Mouse (Mus musculus): Measurements from ENCODE around the gene Socs1.
A peak's percentile ranks its signal among the peaks of the same experiment; 100 is the strongest.

Gene Socs1

DNA sequence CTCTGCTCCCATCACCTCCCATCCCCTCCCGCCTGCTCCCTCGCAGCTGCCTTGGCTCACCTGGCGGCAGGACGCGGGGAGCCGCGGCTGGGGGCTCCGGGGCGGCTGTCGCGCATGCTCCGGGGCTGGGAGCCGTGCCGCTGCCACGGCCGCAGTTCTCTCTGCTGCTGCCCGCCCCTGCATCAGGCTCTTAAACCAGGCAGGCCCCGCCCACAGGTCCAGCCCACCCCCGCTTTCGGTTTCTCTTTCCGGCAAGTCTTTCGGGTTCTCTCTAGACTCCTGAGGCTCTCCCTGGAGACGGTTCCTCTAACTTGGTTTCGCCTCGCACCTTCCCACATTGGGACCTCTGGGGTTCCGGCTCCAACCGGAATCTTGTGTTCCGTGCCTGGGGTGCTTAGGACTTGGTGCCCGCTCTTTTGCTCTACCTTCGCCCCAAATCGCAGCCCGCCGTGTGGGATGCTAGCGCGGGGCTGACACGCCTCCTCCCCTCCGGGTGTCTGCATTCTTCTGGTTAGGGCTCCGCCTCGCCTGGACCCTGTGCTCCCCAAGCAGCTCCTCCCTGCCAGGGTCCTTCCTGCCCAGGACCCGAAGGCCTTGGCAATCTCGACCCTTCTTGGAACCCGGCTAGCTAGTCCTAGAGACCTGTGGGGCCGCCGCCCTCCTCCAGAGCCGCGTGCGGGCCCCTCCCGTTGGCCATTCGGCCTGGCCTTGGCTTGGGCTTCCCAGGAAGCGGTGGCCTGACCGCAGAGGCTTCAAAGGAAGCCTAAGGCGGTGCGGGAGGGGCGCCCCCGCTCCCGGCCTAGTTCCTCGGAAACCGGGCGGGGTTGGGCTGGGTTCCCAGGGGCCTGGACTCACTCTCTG is at the start of gene Socs1:
TSS of gene Socs1 (minus strand) at position 166 of the 861 bp plus-strand sequence.
- peak; percentile 88 for DNase-seq (ENCODE audit: low read depth, low spot score)

DNA sequence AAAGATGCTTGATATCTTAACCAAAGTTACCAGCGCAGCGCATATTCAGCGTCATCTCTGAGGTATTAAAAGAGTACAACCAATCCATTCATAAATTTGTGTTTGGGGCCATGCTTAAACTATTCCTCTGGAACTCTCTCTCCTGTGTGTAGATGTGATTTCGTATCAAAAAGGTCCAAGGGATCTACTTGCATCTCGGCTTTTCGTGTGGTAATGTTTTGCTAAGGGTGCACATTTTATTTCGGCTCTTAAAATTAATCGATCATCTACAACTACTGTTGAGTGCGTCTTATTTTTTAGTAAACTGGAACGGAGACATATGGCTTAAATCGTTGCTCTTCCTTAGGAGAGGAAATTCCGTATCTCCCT is 49.2 kb upstream of the Socs1 start:
- DNase-seq (ENCODE audit: low read depth, low spot score): no peak

DNA sequence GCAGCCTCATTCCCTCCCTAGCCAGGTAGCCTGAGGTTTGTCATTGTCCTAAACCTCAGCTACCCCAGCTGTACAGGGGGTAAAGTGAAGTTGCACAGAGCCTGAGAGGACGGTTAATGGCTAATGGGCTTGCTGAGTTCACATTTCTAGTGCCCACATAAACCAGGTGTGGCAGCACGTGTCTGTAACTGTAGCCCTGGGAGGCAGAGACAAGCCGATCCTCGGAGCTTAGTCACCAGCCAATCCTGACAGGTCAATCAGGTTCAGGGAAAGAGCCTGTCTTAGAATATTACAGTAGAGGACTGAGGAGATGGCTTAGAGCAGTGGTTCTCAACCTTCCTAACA is 43.1 kb upstream of the Socs1 start:
- DNase-seq (ENCODE audit: low read depth, low spot score): no peak

DNA sequence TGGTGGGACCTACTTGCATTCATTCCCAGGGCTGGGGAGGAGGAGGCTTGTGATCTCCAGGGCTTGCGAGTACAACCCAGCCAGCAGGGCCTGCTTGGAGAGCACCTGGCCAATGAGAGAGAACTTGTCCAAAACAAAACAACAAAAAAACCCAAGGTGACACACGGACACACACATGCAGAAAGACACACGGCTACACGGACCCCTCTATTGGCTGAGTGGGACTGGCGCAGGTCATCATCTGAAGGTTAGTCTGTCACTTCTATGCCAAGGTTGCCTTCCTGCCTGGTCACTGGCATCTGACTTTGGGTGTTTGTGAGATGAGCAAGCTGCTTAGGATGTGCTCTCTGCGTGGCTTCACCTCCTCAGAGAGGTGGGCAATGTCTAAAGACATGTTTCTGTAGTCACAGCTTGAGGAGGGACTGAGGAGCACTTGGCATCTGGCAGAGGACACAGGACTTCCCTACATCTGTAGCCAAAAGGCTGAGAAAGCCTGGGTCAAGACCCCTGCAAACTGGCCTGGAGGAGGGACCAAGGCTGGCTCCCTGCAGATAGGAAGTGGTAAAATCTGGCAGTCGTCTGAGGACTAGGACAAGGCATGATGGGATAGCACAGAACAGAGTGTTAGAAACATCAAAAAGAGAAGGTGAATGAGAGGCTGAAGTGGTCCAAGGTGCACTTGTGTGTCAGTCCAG is 42.6 kb upstream of the Socs1 start:
- DNase-seq (ENCODE audit: low read depth, low spot score): no peak

DNA sequence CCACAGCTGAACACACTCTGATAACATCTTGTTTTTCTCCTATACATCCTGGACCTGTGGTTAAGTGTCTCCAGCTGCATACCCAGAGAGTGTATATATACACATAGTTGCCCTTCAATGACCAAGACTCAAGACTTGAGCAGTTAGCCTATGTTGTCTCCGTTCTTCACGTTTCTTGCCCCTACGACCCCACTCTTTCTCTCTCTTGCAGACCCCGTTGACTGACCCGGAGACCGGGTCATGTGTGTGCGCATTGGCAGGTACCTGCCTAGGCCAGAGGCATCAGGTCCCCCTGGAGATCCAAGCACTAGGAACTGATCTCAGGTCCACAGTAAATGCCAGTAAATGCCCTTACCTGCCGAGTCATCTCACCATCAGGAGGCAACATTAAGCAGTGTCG is 41.9 kb upstream of the Socs1 start:
- no peak for DNase-seq (ENCODE audit: low read depth, low spot score)

DNA sequence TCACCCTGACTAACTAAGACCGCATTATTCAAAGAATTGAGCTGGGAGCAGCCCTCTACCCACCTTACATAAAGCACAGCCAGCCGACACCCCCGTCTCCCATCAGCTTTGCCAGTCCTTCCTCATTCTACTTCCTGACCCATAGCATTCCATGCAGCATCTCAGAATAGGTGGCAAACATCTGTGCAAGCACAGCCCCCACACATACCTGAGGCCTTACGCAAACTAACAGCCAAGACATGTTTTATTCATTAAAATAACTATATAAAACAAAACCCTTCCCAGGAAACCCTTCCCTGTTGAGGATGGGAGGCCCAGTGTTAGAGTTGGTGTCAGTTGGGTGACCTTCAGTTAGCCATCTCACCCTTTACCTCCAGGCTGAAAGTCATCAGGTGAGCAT is 40.5 kb upstream of the Socs1 start:
- no peak for DNase-seq (ENCODE audit: low read depth, low spot score)

DNA sequence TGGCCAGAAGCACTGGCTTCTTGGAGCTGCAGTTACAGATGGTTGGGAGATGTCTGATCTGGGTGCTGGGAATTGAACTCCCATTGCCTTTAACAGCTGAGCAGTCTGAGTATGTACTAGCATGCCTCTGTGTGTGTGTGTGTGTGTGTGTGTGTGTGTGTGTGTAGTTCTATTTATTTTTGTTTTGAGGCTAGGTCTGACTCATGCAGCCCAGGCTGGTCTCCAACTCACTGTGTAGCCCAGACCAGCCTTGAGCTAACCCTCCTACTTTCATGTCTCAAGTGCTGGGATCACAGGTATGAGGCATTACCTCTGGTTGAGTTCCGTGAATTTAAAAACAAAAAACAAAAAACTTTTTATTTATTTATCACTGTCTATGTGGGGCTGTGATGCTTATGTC is 39.2 kb upstream of the Socs1 start:
- no peak for DNase-seq (ENCODE audit: low read depth, low spot score)

DNA sequence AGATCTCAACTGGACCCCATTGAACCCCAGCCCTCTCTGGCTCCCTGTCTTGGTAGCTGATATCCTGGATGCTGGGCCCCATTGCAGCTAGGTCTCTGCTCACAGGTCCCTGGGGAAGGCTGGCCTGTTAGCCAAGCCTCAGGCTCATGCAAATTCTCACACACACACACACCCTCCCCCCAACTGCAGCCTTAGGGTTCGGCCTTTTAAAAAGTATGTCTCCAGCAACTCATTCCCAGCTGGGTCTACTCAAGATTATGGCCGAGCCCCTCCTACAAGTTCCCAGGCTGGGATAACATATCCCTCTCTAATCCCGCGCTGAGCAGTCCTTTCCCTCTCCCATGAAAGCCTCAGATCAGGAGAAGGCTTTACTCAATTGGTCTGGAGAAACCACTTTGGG is 36.1 kb upstream of the Socs1 start:
- no peak for DNase-seq (ENCODE audit: low read depth, low spot score)

DNA sequence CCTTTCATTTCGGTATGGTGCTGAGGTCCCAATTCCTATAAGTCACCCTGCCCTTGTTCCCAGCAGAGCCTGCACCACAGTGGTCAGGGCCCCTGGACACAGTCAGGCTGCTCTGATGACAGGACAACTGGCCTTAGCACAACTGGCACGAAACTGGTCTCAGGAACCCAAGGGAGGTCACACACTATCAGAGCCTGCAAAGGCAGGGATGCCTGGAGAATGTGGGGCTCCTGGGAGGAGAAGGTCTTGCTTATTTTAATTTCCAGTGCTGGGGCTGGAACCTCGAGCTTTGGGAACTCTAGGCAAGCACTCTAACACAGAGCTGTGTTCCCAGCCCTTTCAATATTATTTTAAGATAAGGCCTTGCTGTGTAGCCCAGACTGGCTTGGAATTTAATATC is 34.6 kb upstream of the Socs1 start:
- DNase-seq (ENCODE audit: low read depth, low spot score): no peak

DNA sequence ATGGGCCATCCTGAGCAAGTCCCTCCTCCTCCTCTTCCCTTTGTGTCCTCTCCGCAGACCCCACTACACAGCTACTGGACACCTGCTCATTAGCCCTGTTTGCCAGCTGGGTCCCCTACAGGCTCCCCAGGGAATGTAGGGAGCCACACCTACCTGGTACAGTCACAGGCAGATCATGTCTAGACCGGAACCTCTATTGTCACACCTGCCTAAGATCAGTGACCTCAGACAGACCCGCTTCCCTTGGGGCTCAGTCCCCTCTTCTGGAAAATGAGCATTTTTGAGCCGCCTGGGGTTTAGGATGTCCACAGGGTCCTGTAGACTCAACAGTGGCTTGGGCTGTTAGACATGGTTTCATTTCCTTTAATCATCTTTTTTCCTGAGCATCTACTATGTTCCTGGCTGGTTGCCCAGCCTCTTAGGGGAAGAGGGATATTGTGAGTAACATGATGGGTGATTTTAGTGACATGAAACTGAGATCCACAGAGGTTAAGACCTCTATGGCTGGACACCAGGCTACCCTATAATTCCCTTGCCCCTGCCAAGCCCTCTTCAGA is 33.3 kb upstream of the Socs1 start:
- DNase-seq (ENCODE audit: low read depth, low spot score): no peak

DNA sequence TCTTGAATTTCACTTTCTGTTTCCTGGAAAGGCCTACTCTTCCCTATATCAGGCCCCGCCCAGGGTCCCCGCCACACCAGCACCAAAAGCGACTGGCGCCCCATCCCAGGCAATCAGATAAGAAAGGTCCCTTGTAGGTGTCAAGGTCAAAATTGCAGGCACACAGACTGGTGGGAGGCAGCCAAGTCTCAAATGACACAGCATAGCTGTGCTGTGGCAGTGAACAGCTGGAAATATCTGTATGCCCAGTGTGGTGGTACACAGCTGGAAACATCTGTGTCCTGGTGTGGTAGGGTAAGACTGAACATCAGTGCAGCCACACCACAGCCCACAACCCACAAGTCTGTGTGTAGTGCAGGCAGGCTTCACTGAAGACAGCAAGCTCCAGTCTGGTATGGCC is 29.5 kb upstream of the Socs1 start:
- DNase-seq (ENCODE audit: low read depth, low spot score): no peak

DNA sequence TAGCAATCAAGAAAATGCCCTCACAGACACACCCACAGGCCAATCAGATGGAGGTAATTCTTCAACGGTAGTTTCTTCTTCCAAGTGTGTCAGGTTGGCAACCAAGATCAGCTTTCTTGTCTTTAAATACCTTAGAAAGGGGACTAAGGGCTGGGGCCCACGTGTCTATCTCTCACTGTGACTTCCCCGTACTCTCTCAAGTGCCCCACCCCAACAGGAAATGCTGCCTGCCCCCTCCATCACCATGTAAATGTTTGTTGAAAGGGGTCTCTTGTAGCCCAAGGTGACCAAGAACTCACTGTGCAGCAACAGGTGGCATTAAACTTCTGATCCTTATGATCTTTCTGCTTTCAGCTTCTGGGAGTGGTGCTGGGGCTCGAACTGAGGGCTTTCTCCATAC is 28.4 kb upstream of the Socs1 start:
- no peak for DNase-seq (ENCODE audit: low read depth, low spot score)

DNA sequence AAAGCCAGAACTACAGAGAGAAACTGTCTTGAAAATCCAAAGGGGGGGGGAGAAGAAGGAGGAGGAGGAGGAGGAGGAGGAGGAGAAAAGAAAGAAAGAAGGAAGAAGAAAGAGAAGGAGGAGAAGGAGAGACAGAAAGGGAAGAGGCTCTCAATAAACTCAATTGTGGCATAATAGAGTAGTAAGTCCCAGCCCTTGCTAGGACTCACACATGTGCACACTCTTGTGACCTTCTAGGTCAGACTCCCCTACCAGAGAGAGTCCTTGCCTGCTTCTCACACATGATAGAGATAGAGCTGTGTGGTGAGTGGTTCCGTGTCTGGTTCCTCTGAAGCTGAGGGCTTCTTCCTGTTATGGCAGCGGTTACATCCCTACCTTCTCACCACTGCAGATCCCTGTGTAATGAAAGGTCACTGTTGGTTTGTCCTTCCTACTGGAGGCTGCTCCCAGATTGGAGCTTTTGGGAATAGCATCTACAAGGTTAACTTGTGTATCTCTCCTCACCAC is 27.6 kb upstream of the Socs1 start, which contains the start of gene Gm11172:
TSS of gene Gm11172 (plus strand) at position 51 of the 507 bp plus-strand sequence.
- DNase-seq (ENCODE audit: low read depth, low spot score): no peak

DNA sequence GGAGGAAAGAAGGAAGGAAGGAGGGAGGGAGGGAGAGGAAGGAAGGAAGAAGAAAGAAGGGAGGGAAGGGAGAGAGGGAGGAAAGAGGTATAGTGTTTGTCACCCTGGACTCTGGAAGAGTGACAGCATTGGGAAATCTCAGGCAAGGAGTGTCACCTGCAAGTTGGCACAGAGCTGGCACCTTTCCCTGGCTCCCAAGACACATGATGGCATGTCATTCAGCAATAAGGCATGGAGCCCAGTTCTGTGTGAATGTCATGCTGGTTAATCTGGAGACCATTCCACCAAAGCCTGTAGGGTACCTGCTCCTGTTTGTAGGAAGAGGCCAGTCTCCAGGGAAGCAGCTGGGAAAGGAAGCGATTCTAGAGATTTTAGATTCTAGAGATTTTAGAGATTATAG is 25.0 kb upstream of the Socs1 start:
- DNase-seq (ENCODE audit: low read depth, low spot score): no peak

DNA sequence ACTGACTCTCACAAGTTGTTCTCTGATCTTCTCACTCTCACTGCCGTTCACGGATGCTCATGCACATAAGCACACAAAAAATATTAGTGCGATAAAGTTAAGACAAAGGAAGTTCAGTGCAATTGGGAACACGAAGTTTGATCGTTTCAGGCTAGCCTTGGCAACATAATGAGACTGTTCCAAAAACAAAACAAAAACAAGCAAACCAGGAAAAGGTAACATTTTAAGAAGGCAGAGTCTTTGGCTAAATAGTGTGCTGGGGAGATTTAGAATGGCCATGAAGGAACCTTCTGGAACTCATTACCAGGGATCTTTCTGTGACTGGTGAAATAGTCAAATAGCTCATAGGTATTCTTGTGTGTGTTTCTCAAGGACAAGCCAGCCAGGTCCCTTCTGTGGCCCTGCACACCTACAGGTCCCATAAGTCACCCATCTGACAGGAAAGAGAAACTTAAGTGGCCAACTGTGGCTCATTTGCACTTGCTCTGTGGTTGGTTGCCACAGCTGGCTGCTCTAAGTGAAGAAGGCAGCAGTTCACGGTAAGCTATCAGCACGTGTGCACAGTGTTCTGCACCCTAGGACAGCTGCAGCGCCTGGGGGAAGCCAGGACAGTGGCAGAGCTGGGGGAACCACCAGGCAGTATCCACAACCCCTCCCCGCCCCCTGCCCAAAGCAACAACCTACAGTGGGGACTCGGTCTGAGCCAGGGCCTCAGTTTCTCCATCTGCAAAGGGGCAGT is 20.6 kb upstream of the Socs1 start, which contains the start of gene Prm1:
TSS of gene Prm1 (minus strand) at position 51 of the 739 bp plus-strand sequence.
- no peak for DNase-seq (ENCODE audit: low read depth, low spot score)

DNA sequence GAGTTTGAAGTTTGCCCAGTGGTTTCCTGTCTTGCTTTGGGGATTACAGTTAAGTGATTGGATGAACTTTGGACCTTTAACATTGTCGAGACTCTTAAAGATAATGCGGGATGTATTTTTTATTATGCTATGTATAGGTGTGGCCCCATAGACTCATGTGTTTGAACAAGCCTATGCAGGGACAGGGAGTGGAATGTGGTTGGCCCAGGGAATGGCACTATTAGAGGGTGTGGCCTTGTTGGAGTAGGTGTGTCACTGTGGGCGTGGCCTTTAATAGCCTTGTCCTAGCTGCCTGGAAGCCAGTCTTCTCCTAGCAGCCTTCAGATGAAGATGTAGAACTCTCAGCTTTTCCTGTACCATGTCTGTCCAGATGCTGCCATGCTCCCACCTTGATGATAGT is 17.1 kb upstream of the Socs1 start:
- peak; percentile 41 for DNase-seq (ENCODE audit: low read depth, low spot score)

DNA sequence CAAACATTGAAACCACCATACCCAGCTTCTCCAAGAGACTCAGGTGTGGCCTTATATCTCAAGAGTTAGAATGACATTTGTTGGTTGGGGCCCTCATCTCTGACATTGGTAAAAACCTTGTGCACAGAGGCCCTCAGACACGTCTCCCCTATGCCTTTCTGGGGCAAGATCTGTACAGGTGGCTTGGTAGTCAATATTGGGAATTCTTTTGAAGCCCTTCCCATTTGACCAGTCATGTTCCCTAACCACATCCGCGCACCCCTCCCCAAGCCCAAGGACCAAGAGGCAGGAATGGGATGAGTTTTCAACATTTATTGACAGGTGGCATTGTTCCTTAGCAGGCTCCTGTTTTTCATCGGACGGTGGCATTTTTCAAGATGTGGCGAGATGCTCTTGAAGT is 10.7 kb upstream of the Socs1 start, which contains the start of gene Prm2:
TSS of gene Prm2 (minus strand) at position 101 of the 400 bp plus-strand sequence.
- DNase-seq (ENCODE audit: low read depth, low spot score): no peak

DNA sequence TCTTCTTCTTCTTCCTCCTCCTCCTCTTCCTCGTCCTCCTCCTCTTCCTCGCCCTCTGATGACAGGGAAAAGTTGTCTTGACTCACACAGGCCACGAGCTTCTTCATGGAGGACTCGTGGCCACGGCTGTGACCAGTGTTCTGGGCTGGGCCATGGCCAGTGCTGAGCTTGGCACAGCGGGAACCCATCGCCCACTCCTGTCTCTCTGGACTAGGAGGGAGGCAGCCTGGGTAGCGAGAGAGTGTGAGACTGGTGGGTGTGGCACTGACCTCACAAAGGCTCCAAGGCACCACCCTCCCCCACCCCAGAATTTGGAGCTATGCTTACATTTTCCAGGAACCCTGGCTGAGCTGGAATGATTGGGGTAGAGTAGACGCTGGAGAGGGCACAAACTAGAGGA is 5.4 kb upstream of the Socs1 start, which contains the start of gene Prm3:
TSS of gene Prm3 (minus strand) at position 213 of the 400 bp plus-strand sequence.
- DNase-seq (ENCODE audit: low read depth, low spot score): no peak

DNA sequence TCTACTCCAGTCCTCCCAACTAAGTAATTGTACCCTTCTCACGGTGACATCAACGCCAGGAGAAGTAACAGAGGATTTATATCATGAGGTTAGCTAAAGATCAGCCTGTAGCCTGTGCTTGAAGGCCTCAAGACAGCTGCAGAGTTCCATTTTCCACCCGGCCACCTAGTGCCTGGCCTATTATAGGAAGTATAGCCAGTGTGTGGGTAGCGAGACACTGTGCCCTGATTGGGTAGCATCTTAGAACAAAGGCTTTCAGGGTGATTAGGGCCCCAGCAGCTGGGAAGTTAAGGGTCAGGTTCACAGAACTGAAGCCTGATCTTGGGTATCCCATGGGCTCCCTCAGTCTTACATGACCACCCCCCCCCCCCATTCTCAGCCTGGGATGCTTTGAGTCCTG is 3.5 kb upstream of the Socs1 start:
- no peak for DNase-seq (ENCODE audit: low read depth, low spot score)

DNA sequence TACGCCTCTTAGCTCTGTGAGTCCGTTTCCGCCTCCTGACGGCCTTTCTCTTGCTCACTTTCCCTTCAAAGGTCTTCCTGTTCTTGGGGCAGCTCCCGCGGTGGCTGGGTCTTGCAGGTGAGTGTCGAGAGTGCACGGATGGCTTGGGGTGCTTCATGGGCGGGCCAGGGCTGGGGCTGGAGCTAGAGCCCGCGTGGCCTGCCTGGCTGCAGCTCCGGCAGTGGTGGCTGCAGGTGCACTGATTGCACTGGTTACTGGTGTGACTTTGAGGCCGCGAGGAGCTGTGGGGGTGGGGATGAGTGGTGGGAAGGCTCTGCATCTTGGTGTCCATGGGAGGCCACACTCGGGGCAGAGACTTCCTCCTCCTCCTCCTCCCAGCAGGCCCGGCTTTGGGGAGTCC is 2.9 kb upstream of the Socs1 start, which contains the start of gene Tnp2:
TSS of gene Tnp2 (minus strand) at position 390 of the 400 bp plus-strand sequence.
- no peak for DNase-seq (ENCODE audit: low read depth, low spot score)

DNA sequence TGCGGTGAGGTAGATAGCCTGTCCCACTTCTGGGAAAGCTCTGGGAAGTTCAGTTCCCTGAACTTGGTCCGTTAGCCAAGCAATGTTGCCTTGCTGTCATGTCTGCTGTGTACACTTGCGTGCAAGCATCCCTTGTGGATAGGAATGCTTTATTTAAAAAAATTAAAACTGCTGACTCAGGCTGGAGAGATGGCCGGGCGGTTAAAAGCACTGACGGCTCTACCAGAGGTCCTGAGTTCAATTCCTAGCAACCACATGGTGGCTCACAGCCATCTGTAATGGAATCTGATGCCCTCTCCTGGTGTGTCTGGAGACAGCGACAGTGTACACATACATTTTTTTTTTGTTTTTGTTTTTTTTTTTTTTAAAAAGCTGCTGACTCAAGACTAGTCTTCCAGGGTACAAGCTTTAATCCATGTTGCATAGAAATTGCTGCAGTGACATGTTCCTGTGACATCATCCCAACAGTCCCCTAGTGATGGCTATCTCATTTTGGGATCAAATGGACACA is 2.3 kb upstream of the Socs1 start:
- no peak for DNase-seq (ENCODE audit: low read depth, low spot score)
